Mouse (Mus musculus): ENCODE results near the gene Arrdc5.

Arrdc5 gene

GRCm38 (mm10) chr17:56303847-56304586 is 3.9 kb upstream of the Arrdc5 start:
- DNase-seq (ENCODE audit: extremely low spot score, low read depth, low spot score): peak; percentile 81

- DNase-seq (ENCODE audit: extremely low spot score, low read depth, low spot score): peak; percentile 81
Measured at GRCm38 (mm10) chr17:56303160-56303846, 3.2 kb upstream of the Arrdc5 start, which contains the start of gene Uhrf1. Uhrf1 (plus strand) TSS chr17:56303321.

GRCm38 (mm10) chr17:56302363-56302996 is 2.4 kb upstream of the Arrdc5 start:
- no peak for DNase-seq (ENCODE audit: extremely low spot score, low read depth, low spot score)

- no peak for DNase-seq (ENCODE audit: extremely low spot score, low read depth, low spot score)
Measured at GRCm38 (mm10) chr17:56298238-56298637, 1.8 kb downstream of the Arrdc5 start.

- no peak for DNase-seq (ENCODE audit: extremely low spot score, low read depth, low spot score)
Measured at GRCm38 (mm10) chr17:56296201-56296600, 3.9 kb downstream of the Arrdc5 start.

- no peak for DNase-seq (ENCODE audit: extremely low spot score, low read depth, low spot score)
Measured at GRCm38 (mm10) chr17:56294241-56294640, 5.8 kb downstream of the Arrdc5 start.

- no peak for DNase-seq (ENCODE audit: extremely low spot score, low read depth, low spot score)
Measured at GRCm38 (mm10) chr17:56293291-56293690, 6.8 kb downstream of the Arrdc5 start.

- DNase-seq (ENCODE audit: extremely low spot score, low read depth, low spot score): no peak
Measured at GRCm38 (mm10) chr17:56292531-56293222, 7.4 kb downstream of the Arrdc5 start, which contains the start of gene Plin3. Plin3 (minus strand) TSS chr17:56292873.

- no peak for DNase-seq (ENCODE audit: extremely low spot score, low read depth, low spot score)
Measured at GRCm38 (mm10) chr17:56291826-56292475, 8.1 kb downstream of the Arrdc5 start.

GRCm38 (mm10) chr17:56291171-56291511 is 8.9 kb downstream of the Arrdc5 start:
- DNase-seq (ENCODE audit: extremely low spot score, low read depth, low spot score): peak; percentile 57

- DNase-seq (ENCODE audit: extremely low spot score, low read depth, low spot score): peak; percentile 88
Measured at GRCm38 (mm10) chr17:56290388-56291170, 9.5 kb downstream of the Arrdc5 start.

GRCm38 (mm10) chr17:56289371-56290331 is 10.4 kb downstream of the Arrdc5 start:
- DNase-seq (ENCODE audit: extremely low spot score, low read depth, low spot score): peak; percentile 66

- no peak for DNase-seq (ENCODE audit: extremely low spot score, low read depth, low spot score)
Measured at GRCm38 (mm10) chr17:56288866-56289265, 11.2 kb downstream of the Arrdc5 start.

- no peak for DNase-seq (ENCODE audit: extremely low spot score, low read depth, low spot score)
Measured at GRCm38 (mm10) chr17:56287830-56288229, 12.3 kb downstream of the Arrdc5 start.

GRCm38 (mm10) chr17:56285995-56286394 is 14.1 kb downstream of the Arrdc5 start:
- DNase-seq (ENCODE audit: extremely low spot score, low read depth, low spot score): no peak

- no peak for DNase-seq (ENCODE audit: extremely low spot score, low read depth, low spot score)
Measured at GRCm38 (mm10) chr17:56283316-56283715, 16.8 kb downstream of the Arrdc5 start.

- DNase-seq (ENCODE audit: extremely low spot score, low read depth, low spot score): no peak
Measured at GRCm38 (mm10) chr17:56282802-56283201, 17.3 kb downstream of the Arrdc5 start.

GRCm38 (mm10) chr17:56281193-56281592 is 18.9 kb downstream of the Arrdc5 start:
- DNase-seq (ENCODE audit: extremely low spot score, low read depth, low spot score): no peak
